Mouse (Mus musculus): Measurements from ENCODE around the gene Chpf. TPM values are rescaled to one million over a fixed set of nuclear protein-coding genes. Genes with fewer than 3 reads are reported as not detected.
A peak's percentile ranks its signal among the peaks of the same experiment; 100 is the strongest.

Chpf gene
- polyA plus RNA-seq, 1 experiment from 2014 or later: 38.6 TPM

DNA sequence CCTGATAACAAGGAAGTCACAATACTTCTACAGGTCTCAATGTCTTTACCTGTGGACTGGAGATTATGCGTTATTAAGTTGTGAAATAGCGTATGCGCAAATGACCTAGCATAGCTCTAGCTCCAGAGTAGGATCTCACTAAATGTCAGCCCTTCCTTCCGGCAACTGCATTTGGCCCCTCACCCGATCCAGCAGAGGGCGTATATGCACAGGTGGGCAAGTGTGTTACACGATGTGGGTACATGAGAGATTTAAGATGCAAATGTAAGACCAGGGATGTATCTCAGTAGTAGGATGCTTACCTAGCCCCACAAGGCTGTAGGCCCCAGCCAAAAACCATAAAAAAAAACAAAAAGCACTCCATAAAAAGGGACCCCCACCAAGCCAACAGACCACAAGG, 20.3 kb upstream of the Chpf start:
- Histone ChIP-seq H3K27ac (ENCODE audit: low read length) (no peak overlapping the region), H3K9ac (replicated peaks; ENCODE audit: low read length) (no peak overlapping the region)

DNA sequence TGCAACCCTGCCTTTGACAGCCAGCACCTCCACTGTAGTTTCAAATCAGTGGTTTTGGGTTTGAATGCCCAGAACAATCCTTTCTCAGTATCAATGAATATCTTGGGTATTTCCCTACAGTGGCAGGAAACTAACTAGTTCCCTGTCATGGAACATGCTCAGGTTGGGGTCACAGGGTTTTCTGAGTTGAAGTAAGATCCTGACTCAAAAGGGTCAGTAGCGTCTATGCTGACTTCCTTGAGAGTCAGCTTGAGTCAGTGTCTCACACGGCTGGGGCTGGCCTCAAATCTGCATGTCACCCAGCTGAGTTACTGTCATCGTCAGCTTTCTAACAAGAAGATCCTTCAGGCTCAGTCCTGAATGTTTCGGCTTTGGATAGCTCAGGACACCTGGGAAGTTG, 19.8 kb upstream of the Chpf start:
- Histone ChIP-seq H3K9ac (replicated peaks; ENCODE audit: low read length) (no peak overlapping the region), H3K4me3 (ENCODE audit: low read length) (no peak overlapping the region), H3K4me1 (ENCODE audit: insufficient read depth, low read length) (peaks cover 13% of the 10 kb centered on the region), H3K9me3 (ENCODE audit: low read length) (no peaks in the 10 kb centered on the region), H3K36me3 (ENCODE audit: insufficient read depth, low read length) (peaks cover 65% of the 10 kb centered on the region), H3K27ac (ENCODE audit: low read length) (no peak overlapping the region), H3K4me2 (replicated peaks; ENCODE audit: low read depth, low read length) (no peak overlapping the region), H3K27me3 (ENCODE audit: insufficient read depth, low read length) (no peaks in the 10 kb centered on the region)
- WGBS: 84% methylated on average over 4 of the region's 4 CpGs
- ATAC-seq (ENCODE audit: low FRiP score, low TSS enrichment): no peak

More for the DNA sequence above, 20.3 kb upstream of the Chpf start:
- Histone ChIP-seq H3K4me1 (ENCODE audit: insufficient read depth, low read length) (peaks cover 19% of the 10 kb centered on the region), H3K9me3 (ENCODE audit: low read length) (no peaks in the 10 kb centered on the region), H3K4me3 (ENCODE audit: low read length) (no peak overlapping the region), H3K4me2 (replicated peaks; ENCODE audit: low read depth, low read length) (no peak overlapping the region), H3K36me3 (ENCODE audit: insufficient read depth, low read length) (peaks cover 65% of the 10 kb centered on the region), H3K27me3 (ENCODE audit: insufficient read depth, low read length) (no peaks in the 10 kb centered on the region)
- 87% methylated on average over 7 of the region's 7 CpGs for WGBS
- no peak for ATAC-seq (ENCODE audit: low FRiP score, low TSS enrichment)

DNA sequence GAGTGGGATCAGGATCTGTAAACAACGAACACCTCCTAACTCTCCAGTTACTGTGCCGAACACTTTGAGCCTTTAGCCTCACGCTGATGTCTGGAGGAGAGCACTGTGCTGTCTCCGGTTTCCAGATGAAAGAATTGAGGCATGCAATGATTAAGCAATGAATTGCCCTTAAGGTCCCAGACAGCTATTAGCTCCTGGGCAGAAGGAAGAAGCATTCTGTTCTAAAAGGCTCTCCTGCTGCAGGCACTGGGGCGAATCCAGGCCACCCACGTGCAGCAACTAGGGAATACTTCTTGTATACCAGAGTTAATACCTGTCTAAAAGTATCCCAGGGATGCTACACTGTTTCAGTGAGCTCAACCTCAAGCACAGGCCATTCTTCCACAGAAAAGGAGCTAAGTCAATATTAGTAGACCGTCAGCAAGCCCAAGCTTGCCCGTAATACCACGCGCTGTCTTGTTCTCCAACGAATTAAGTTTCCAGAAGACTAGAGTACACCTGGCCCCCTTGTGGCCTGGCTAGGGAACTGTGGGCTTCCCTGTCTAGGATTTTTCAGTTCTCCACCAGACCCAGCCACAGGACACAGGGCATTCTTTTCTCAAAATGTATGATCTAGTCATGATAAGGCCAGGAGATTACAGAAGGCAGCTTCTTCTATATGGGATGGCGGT, 15.9 kb upstream of the Chpf start:
- H3K4me1 ChIP-seq (ENCODE audit: insufficient read depth, low read length): peaks cover 6% of the 10 kb centered on the region
- H3K9me3 ChIP-seq (ENCODE audit: low read length): no peaks in the 10 kb centered on the region
- H3K9ac ChIP-seq (replicated peaks; ENCODE audit: low read length): peak overlapping the region; percentile 19; the same call in 1 of the 2 replicates
- 22% methylated on average over 12 of the region's 12 CpGs for WGBS
- H3K27me3 ChIP-seq (ENCODE audit: insufficient read depth, low read length): peaks cover 2% of the 10 kb centered on the region; the same call in 1 of the 2 replicates
- peaks cover 58% of the 10 kb centered on the region for H3K36me3 ChIP-seq (ENCODE audit: insufficient read depth, low read length)
- H3K4me2 ChIP-seq (replicated peaks; ENCODE audit: low read depth, low read length): no peak overlapping the region
- ATAC-seq (ENCODE audit: low FRiP score, low TSS enrichment): peak; percentile 60; the same call in 1 of the 2 replicates
- H3K4me3 ChIP-seq (ENCODE audit: low read length): no peak overlapping the region
- peak overlapping the region; percentile 15; the same call in 1 of the 2 replicates for H3K27ac ChIP-seq (ENCODE audit: low read length)

DNA sequence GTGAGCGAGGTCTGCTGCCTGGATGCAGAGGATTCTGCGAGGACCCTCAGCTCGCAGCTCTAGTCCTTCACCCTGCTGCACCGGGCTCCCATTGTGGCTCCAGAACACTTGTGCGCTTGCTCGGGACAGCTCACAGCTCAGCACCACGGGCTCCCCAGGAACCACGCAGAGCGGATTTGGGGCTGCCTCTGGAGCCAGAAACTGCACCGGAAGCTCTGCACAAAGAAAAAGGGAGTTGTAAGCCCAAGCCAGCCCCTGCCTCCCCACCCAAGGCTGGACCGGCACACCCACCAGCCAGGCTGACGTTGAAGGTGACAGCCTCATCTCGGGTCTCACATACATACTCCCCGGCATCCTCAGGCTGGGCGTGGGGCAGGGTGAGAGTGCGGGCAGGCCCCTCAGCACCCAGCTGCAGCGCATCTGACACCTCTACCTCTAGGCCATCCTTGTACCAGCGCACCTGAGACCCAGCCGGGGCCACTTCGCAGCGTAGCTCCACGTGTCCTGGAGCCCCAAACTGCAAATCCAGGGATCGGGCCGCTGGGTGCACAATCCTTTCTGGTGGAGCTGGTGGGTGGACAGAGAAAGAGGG, 13.6 kb upstream of the Chpf start:
- peaks cover 10% of the 10 kb centered on the region for H3K4me1 ChIP-seq (ENCODE audit: insufficient read depth, low read length)
- no peak overlapping the region for H3K4me3 ChIP-seq (ENCODE audit: low read length)
- H3K27me3 ChIP-seq (ENCODE audit: insufficient read depth, low read length): peaks cover 18% of the 10 kb centered on the region
- H3K9me3 ChIP-seq (ENCODE audit: low read length): no peaks in the 10 kb centered on the region
- no peak overlapping the region for H3K9ac ChIP-seq (replicated peaks; ENCODE audit: low read length)
- H3K4me2 ChIP-seq (replicated peaks; ENCODE audit: low read depth, low read length): no peak overlapping the region
- peaks cover 43% of the 10 kb centered on the region for H3K36me3 ChIP-seq (ENCODE audit: insufficient read depth, low read length)
- 64% methylated on average over 24 of the region's 24 CpGs for WGBS
- ATAC-seq (ENCODE audit: low FRiP score, low TSS enrichment): no peak
- no peak overlapping the region for H3K27ac ChIP-seq (ENCODE audit: low read length)

DNA sequence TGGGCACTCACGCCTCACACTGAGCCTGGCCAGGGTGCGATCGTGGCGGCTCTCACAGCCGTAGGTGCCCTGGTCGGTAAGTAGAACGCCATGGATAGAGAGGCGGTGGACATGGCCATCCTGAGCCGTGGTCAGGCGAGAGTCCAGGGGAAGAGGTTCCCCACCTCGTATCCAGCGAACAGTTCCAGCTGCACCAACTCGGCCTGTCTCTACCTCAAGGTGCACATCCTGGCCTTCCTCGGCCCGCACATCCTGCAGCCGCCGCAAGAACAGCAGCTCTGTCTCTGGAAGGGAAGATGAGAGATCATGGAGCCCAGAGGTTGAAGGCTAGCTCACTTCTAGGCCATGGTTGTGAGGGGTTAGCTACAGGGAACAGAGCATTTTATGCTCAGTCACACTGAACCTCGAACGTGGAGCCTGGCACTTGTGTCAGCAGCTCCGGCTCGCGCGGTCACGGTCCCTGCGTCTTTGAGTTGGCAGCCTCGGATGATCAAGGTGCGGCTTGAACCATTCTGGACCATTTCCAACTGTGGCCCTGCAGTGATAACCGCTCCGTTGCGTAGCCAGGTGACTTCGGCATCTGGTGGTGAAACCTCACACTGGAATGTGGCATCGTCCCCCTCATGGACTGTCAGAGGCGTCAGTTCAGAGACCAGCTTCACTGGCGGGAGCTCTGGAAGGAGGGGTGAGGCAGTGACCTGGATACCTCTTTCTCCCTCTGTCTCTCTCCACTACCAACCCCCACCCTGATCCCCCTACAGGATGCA, 11.9 kb upstream of the Chpf start:
- H3K9ac ChIP-seq (replicated peaks; ENCODE audit: low read length): no peak overlapping the region
- 91% methylated on average over 34 of the region's 34 CpGs for WGBS
- ATAC-seq (ENCODE audit: low FRiP score, low TSS enrichment): no peak
- H3K9me3 ChIP-seq (ENCODE audit: low read length): no peaks in the 10 kb centered on the region
- no peak overlapping the region for H3K4me2 ChIP-seq (replicated peaks; ENCODE audit: low read depth, low read length)
- peaks cover 31% of the 10 kb centered on the region for H3K27me3 ChIP-seq (ENCODE audit: insufficient read depth, low read length)
- peaks cover 22% of the 10 kb centered on the region for H3K4me1 ChIP-seq (ENCODE audit: insufficient read depth, low read length)
- peaks cover 33% of the 10 kb centered on the region for H3K36me3 ChIP-seq (ENCODE audit: insufficient read depth, low read length)
- no peak overlapping the region for H3K4me3 ChIP-seq (ENCODE audit: low read length)
- H3K27ac ChIP-seq (ENCODE audit: low read length): no peak overlapping the region

DNA sequence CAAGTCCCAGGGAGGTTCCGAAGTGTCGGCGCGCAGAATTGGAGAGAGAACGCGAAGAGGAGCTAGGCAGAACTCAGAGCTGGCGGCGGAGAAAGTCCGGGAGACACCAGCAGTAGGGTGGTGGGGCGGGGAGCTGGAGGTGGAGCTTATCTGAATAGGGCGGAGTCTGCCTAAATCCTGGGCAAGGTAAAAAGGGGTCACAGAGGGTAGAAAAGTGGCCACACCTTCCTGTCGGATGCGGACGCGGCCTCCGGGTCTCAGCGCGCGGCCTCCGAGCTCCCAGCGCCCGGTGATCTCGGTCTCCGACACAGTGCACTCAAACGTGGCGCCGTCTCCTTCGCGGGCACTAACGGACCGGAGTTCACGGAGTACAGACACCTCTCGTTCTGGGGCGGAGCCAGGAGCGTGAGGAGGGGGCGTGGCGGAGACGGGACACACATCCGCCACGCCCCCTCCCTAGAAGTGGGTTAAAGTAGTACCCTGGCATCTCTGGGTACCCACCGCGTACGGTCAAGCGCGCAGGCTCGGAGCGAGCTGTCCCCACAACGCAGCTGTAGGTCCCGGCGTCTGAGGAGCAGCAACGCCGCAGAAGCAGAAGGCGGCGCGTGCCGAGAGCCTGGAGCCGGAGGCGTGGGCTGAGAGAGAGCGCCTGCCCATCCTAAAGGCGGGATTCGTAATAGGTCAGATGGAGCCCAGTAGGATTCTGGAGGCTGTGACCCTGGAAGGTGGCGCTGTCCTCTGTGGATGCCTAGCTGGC, 8.5 kb upstream of the Chpf start:
- H3K4me1 ChIP-seq (ENCODE audit: insufficient read depth, low read length): peaks cover 26% of the 10 kb centered on the region
- H3K9ac ChIP-seq (replicated peaks; ENCODE audit: low read length): peak overlapping the region; percentile 42; the same call in 1 of the 2 replicates
- H3K27me3 ChIP-seq (ENCODE audit: insufficient read depth, low read length): peaks cover 61% of the 10 kb centered on the region
- peaks cover 28% of the 10 kb centered on the region for H3K36me3 ChIP-seq (ENCODE audit: insufficient read depth, low read length)
- H3K9me3 ChIP-seq (ENCODE audit: low read length): no peaks in the 10 kb centered on the region
- peak overlapping the region; percentile 86 for H3K4me2 ChIP-seq (replicated peaks; ENCODE audit: low read depth, low read length)
- under 1% methylated on average over 62 of the region's 62 CpGs for WGBS
- no peak overlapping the region for H3K27ac ChIP-seq (ENCODE audit: low read length)
- H3K4me3 ChIP-seq (ENCODE audit: low read length): peak overlapping the region; percentile 61
- peak; percentile 62 for ATAC-seq (ENCODE audit: low FRiP score, low TSS enrichment)

DNA sequence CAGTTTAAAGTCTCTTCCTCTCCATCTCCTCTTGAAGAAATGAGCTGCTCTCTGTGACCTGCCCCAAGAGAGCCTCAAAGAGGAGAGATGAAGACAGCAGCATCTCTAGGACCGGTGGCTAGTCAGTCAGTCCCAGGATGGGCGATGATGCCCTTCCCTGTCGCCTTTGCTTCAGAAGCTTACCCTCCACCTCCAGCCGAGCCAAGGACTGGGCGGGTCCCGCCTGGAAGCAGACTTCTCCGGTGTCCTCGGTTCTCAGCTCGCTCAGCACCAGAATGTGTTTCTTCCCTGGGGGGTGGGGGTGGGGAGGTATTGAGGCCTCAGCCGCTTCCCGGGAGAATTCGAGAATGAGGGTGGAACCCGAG, 7.9 kb upstream of the Chpf start:
- peak overlapping the region; percentile 42; the same call in 1 of the 2 replicates for H3K9ac ChIP-seq (replicated peaks; ENCODE audit: low read length)
- no peak overlapping the region for H3K27ac ChIP-seq (ENCODE audit: low read length)
- H3K27me3 ChIP-seq (ENCODE audit: insufficient read depth, low read length): peaks cover 65% of the 10 kb centered on the region
- peak; percentile 11; the same call in 1 of the 2 replicates for ATAC-seq (ENCODE audit: low FRiP score, low TSS enrichment)
- H3K4me3 ChIP-seq (ENCODE audit: low read length): peak overlapping the region; percentile 61
- no peaks in the 10 kb centered on the region for H3K9me3 ChIP-seq (ENCODE audit: low read length)
- 4% methylated on average over 13 of the region's 13 CpGs for WGBS
- peaks cover 22% of the 10 kb centered on the region for H3K36me3 ChIP-seq (ENCODE audit: insufficient read depth, low read length)
- H3K4me1 ChIP-seq (ENCODE audit: insufficient read depth, low read length): peaks cover 28% of the 10 kb centered on the region
- H3K4me2 ChIP-seq (replicated peaks; ENCODE audit: low read depth, low read length): peak overlapping the region; percentile 86

DNA sequence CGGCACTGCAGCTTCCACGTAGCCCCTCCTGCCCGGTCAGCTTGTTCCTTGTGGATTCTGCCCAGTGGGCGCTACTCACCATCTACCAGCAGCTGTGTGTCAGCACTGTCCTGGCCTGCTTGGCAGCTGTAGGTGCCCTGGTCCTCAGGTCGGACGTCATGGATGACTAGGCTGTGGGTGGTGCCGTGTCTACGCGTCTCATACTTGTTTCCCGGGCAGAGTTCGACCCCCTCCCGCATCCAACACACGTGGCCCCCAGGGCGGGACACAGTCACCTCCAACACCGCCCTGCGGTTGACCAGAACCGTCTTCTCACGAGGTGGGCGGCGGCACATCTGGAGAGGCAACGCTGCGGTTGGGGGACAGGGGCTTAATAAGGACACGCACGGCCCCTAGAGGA, 7.5 kb upstream of the Chpf start:
- Histone ChIP-seq H3K27me3 (ENCODE audit: insufficient read depth, low read length) (peaks cover 69% of the 10 kb centered on the region), H3K9ac (replicated peaks; ENCODE audit: low read length) (no peak overlapping the region)
- WGBS: 6% methylated on average over 24 of the region's 24 CpGs

DNA sequence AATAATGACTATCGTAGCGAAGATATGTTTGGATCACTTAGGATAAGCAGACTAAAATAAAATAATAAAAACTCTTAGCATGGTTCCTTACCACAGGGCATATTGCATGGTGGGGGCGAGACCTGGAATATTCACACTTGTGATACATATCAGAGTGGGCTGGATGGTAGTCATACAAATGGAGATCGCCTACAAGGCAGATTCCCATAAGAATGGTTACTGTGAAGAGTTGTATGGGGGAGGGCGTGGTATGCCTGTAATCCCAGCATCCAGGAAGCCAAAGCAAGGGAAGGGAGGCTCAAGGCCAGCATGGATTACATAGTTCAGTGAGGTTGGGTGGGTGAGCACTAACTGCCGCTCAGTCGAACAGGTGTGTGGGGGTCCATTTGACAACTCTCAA, 1.6 kb upstream of the Chpf start:
- peaks cover 35% of the 10 kb centered on the region for H3K4me1 ChIP-seq (ENCODE audit: insufficient read depth, low read length)
- peaks cover 57% of the 10 kb centered on the region for H3K27me3 ChIP-seq (ENCODE audit: insufficient read depth, low read length)
- WGBS: 89% methylated on average over 7 of the region's 7 CpGs

More for the DNA sequence above, 7.5 kb upstream of the Chpf start:
- Histone ChIP-seq H3K4me1 (ENCODE audit: insufficient read depth, low read length) (peaks cover 28% of the 10 kb centered on the region), H3K27ac (ENCODE audit: low read length) (no peak overlapping the region), H3K36me3 (ENCODE audit: insufficient read depth, low read length) (peaks cover 20% of the 10 kb centered on the region), H3K9me3 (ENCODE audit: low read length) (no peaks in the 10 kb centered on the region), H3K4me2 (replicated peaks; ENCODE audit: low read depth, low read length) (peak overlapping the region; percentile 86), H3K4me3 (ENCODE audit: low read length) (peak overlapping the region; percentile 61)
- ATAC-seq (ENCODE audit: low FRiP score, low TSS enrichment): no peak

More for the DNA sequence above, 1.6 kb upstream of the Chpf start:
- Histone ChIP-seq H3K36me3 (ENCODE audit: insufficient read depth, low read length) (peaks cover 9% of the 10 kb centered on the region), H3K27ac (ENCODE audit: low read length) (no peak overlapping the region), H3K9me3 (ENCODE audit: low read length) (no peaks in the 10 kb centered on the region), H3K4me3 (ENCODE audit: low read length) (no peak overlapping the region), H3K9ac (replicated peaks; ENCODE audit: low read length) (no peak overlapping the region), H3K4me2 (replicated peaks; ENCODE audit: low read depth, low read length) (no peak overlapping the region)
- ATAC-seq (ENCODE audit: low FRiP score, low TSS enrichment): no peak

All from kidney, embryonic 16.5 days (tissue).